Mouse (Mus musculus) small intestine, adult 2 months (tissue): ENCODE measurements around the gene Gabrr1. TPM values are rescaled to one million over a fixed set of nuclear protein-coding genes. Genes with fewer than 3 reads are reported as not detected.
A peak's percentile ranks its signal among the peaks of the same experiment; 100 is the strongest.

Experiments used
- H3K27ac ChIP-seq: fragments of 200-500 bp; 2 replicates; pipeline ENCODE4 v1.5.1; 2012; ENCODE audit warnings: low read depth, low read length, control low read depth, inconsistent platforms; ENCODE audit not compliant: insufficient read depth
- H3K27me3 ChIP-seq: fragments of 200-500 bp; 2 replicates; pipeline ENCODE4 v1.6.1; 2012; ENCODE audit warnings: mild to moderate bottlenecking, moderate library complexity, low read length, inconsistent platforms; ENCODE audit not compliant: control insufficient read depth, insufficient read depth
- H3K36me3 ChIP-seq: fragments of 200-500 bp; 2 replicates; pipeline ENCODE4 v1.6.1; 2012; ENCODE audit warnings: mild to moderate bottlenecking, low read length, control low read depth, inconsistent platforms; ENCODE audit not compliant: control insufficient read depth, insufficient read depth
- H3K4me1 ChIP-seq: fragments of 200-500 bp; 2 replicates; pipeline ENCODE4 v1.6.1; 2012; ENCODE audit warnings: low read length, inconsistent platforms, mixed read lengths; ENCODE audit not compliant: control insufficient read depth, insufficient read depth, insufficient read length
- H3K4me3 ChIP-seq: fragments of 200-500 bp; 2 replicates; pipeline ENCODE4 v1.5.1; 2012; ENCODE audit warnings: low read depth, mild to moderate bottlenecking, control low read depth, inconsistent platforms, low read length, moderate library complexity
- CTCF ChIP-seq: fragments of 200-500 bp; IDR thresholded peaks from 2 replicates; pipeline ENCODE4 v1.5.1; 2012; ENCODE audit warnings: low read depth, mild to moderate bottlenecking, control low read depth, inconsistent platforms, low read length, moderate library complexity, mixed read lengths; ENCODE audit not compliant: insufficient replicate concordance, insufficient read length; ENCODE audit errors: extremely low read depth
- POLR2A ChIP-seq: fragments of 200-500 bp; IDR thresholded peaks from 2 replicates; pipeline ENCODE4 v1.6.1; 2012; ENCODE audit warnings: low read depth, mild to moderate bottlenecking, control low read depth, inconsistent platforms, low read length, moderate library complexity
- WGBS: fragments of 180-500 bp; shearing (Covaris S2); methylation state at CpG from one replicate; pipeline ENCODE4 v1.1.7; 2018; 5-methylcytosine and 5-hydroxymethylcytosine counted together
- polyA plus RNA-seq: library from polyadenylated mRNA; depleted of rRNA; stranded (reverse); fragments of >200 nt; gene quantifications from 2 replicates; pipeline ENCODE4 v1.2.3, GENCODE M21; 2012; rRNA removed

Gabrr1 gene
- polyA plus RNA-seq, 1 experiment: 0.22 TPM

DNA sequence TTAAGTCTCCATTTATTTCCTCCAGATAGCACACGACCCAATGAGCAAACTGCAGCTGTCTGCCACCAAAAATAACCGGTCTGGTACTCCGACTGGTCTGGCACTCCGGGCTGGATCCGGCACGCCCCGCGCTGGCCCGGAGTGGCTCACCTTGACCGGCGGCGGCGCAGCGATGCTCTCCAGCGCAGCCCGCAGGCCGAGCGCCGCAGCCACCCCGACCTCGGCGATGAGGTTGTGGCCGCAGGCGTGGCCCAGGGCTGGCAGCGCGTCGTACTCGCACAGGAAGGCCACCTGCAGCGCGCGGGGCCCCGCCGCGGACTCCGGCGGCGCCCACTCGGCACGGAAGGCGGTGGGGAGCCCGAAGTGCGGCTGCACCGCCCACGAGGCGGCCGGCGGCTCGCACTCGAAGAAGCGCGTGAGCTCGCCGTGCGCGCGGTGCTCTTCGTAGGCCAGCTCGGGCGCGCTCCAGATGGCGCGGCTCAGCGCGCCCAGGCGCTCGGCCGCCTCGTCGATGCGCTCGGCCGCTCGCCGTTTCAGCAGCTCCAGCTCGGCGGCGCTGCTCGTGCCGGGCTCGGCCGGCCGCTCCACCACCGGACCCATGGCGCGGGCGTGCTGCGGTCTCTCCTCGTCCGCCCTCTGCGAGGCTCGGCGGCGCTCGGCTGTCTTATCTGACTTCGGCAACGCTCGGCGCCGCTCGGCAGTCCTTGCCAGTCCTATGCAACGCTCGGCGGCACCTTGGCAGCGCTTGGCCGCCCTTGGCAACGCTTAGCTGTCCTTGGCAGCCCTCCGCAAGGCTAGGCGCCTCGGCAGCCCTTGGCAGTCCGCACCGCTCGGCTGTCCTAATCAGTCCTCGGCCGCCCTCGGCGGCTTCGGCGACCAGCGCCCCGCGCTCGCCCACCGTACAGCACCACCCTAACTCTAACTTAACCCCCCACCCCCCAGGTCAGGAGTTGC, 56.7 kb downstream of the Gabrr1 start:
- TF ChIP-seq POLR2A (no peak), CTCF (peak; percentile 22; the same call in 1 of the 2 replicates)
- Histone ChIP-seq H3K27me3 (peaks cover 2% of the 10 kb centered on the region; the same call in 1 of the 2 replicates), H3K36me3 (no peaks in the 10 kb centered on the region), H3K4me1 (no peaks in the 10 kb centered on the region; the same call in 1 of the 2 replicates), H3K4me3 (peak overlapping the region; percentile 77), H3K27ac (peak overlapping the region; percentile 38)
- WGBS: under 1% methylated on average over 122 of the region's 123 CpGs

DNA sequence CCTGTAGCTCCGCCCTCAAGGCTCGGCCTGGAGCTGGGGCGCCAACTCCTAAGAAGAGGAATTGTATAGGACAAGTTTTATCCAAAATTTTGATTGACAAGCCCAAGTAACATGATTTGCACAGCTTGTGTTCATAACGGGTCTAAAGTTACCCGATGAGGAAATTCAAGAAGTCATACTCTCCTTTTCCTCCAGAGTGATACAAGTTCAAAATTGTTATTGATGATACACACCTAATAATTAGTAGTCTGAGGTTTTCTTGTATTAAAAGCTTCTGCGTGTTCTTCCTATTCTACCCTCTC, 57.4 kb downstream of the Gabrr1 start, which contains the start of gene Pm20d2:
Pm20d2 (minus strand) TSS at position 3 of the 302 bp plus-strand sequence.
- peak within 1 kb of the TSS; percentile 38 for H3K27ac ChIP-seq

GRCm38 (mm10) chr4:33198117-33198516, 65.8 kb downstream of the Gabrr1 start:
- Histone ChIP-seq H3K27me3 (0 out of 2 replicates have a peak, but pooled peaks cover 3% of the 10 kb centered on the region), H3K27ac (no peak overlapping the region), H3K36me3 (no peaks in the 10 kb centered on the region), H3K4me1 (no peaks in the 10 kb centered on the region), H3K4me3 (no peak overlapping the region)
- TF ChIP-seq POLR2A: no peak
- TF ChIP-seq CTCF: no peak
- WGBS: 25% methylated on average over 2 of the region's 2 CpGs

More for the DNA sequence above, 57.4 kb downstream of the Gabrr1 start, which contains the start of gene Pm20d2:
- no peaks in the 10 kb centered on the region; the same call in 1 of the 2 replicates for H3K4me1 ChIP-seq
- TF ChIP-seq POLR2A (no peak), CTCF (no peak)
- peaks cover 2% of the 10 kb centered on the region; the same call in 1 of the 2 replicates for H3K27me3 ChIP-seq
- H3K4me3 ChIP-seq: peak within 1 kb of the TSS; percentile 77
- no peaks in the 10 kb centered on the region for H3K36me3 ChIP-seq
- WGBS: 13% methylated on average over 6 of the region's 6 CpGs

DNA sequence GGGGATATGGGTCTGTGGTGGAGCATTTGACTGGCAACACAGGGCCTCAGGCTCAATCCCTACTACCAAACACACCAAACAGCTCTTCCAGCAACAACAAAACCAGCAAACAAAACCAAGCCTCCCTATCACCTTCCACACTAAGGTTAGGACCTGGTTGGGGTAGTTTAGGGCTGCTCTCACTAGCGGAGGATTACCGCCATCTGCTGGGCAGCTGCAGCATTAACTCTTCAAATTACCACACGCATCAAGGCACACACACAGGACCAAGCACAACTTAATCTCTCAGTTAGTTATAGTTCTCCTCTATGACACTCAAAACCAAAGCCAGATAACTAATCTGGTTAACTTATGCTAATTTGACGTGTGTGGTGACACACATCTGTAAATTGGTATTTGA, 72.4 kb downstream of the Gabrr1 start:
- TF ChIP-seq POLR2A: no peak
- peak; percentile 82; the same call in 1 of the 2 replicates for TF ChIP-seq CTCF
- Histone ChIP-seq H3K4me1 (peaks cover 12% of the 10 kb centered on the region), H3K27ac (no peak overlapping the region), H3K4me3 (no peak overlapping the region), H3K36me3 (no peaks in the 10 kb centered on the region), H3K27me3 (peaks cover 9% of the 10 kb centered on the region; the same call in 1 of the 2 replicates)
- WGBS: 14% methylated on average over 4 of the region's 4 CpGs

DNA sequence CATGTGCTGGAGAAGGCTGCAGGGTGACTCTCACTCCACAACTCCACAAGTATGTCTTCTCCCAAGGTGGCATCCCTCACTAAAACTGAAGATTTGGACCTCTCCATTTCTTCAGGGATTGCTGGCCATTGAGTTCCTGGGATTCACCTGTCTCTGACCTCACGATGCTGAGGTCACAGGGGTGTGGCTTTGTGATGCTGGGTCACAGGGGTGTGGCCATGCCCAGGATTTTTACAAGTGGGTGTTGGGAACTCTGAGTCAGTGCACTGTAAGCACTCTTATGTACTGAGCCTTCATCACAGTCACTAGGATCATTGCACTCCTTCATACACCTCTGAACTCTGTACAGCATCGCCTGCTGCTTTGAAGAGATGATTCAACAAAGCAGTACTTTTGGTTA, 75.2 kb downstream of the Gabrr1 start:
- TF ChIP-seq POLR2A (no peak), CTCF (no peak)
- H3K27me3 ChIP-seq: peaks cover 9% of the 10 kb centered on the region; the same call in 1 of the 2 replicates
- WGBS: 53% methylated on average over 2 of the region's 2 CpGs

GRCm38 (mm10) chr4:33208881-33209841, 76.8 kb downstream of the Gabrr1 start, which contains the start of gene Srsf12:
Gene Srsf12, plus strand, starts transcription at chr4:33208991.
- no peaks in the 10 kb centered on the region for H3K36me3 ChIP-seq
- H3K4me1 ChIP-seq: peaks cover 14% of the 10 kb centered on the region
- TF ChIP-seq POLR2A (no peak), CTCF (no peak)
- 3% methylated on average over 65 of the region's 65 CpGs for WGBS
- H3K27ac ChIP-seq: no peak within 1 kb of the TSS
- H3K27me3 ChIP-seq: peaks cover 9% of the 10 kb centered on the region; the same call in 1 of the 2 replicates
- H3K4me3 ChIP-seq: peak within 1 kb of the TSS; percentile 63

More for the DNA sequence above, 75.2 kb downstream of the Gabrr1 start:
- H3K27ac ChIP-seq: no peak overlapping the region
- peaks cover 14% of the 10 kb centered on the region for H3K4me1 ChIP-seq
- H3K36me3 ChIP-seq: no peaks in the 10 kb centered on the region
- no peak overlapping the region for H3K4me3 ChIP-seq

Other genes starting within 250 kb of the Gabrr1 start
- gene Ankrd6, start 181.7 kb upstream of the Gabrr1 start, polyA plus RNA-seq: 0.17 and 0.27 TPM in 2 replicates
- gene Rragd, start 149.5 kb upstream of the Gabrr1 start, polyA plus RNA-seq: 4.7 and 14.9 TPM in 2 replicates
- 8.8 and 18.5 TPM in 2 replicates for gene Ube2j1, start 101.1 kb upstream of the Gabrr1 start, polyA plus RNA-seq
- gene Gabrr2, start 69.5 kb upstream of the Gabrr1 start, polyA plus RNA-seq: 0.18 and 1.5 TPM in 2 replicates
- gene Pm20d2, start 57.2 kb downstream of the Gabrr1 start, polyA plus RNA-seq: 3.0 and 4.9 TPM in 2 replicates
- gene Srsf12, start 76.5 kb downstream of the Gabrr1 start, polyA plus RNA-seq: 0.15 TPM in 1 of 2 replicates, not detected in the other
- 119 and 337 TPM in 2 replicates for gene Pnrc1, start 157.6 kb downstream of the Gabrr1 start, polyA plus RNA-seq
- gene Rngtt, start 177.8 kb downstream of the Gabrr1 start, polyA plus RNA-seq: 0.65 and 1.5 TPM in 2 replicates